Mouse (Mus musculus) liver, postnatal 0 days (tissue): ENCODE results near the gene Gria1.

Source experiments
- CTCF ChIP-seq: sonication (generic); IDR thresholded peaks from 2 replicates; pipeline ENCODE4 v1.5.1; 2016; ENCODE audit warnings: antibody characterized with exemption, low read depth
- EP300 ChIP-seq: IDR thresholded peaks from 2 replicates; pipeline ENCODE4 v1.6.1; 2016; ENCODE audit warnings: antibody characterized with exemption, low read depth, mild to moderate bottlenecking

GRCm38 (mm10) chr11:57185110-57185509, 173.9 kb downstream of the Gria1 start:
- TF ChIP-seq CTCF (no peak), EP300 (no peak)
